Mouse (Mus musculus) MEL (cell line): ENCODE data around the gene Gprin3. TPM values are rescaled to one million over a fixed set of nuclear protein-coding genes. Genes with fewer than 3 reads are reported as not detected.

Experiments
- DNase-seq: peaks from one replicate; pipeline ENCODE4 v3.0.0; 2011; ENCODE audit warnings: low read depth, low spot score
- H3K27ac ChIP-seq: 2 replicates; pipeline ENCODE4 v1.5.1; 2012; ENCODE audit warnings: low read depth, mild to moderate bottlenecking, control low read depth, low read length, moderate library complexity; ENCODE audit not compliant: control insufficient read depth
- H3K27me3 ChIP-seq, 2 experiments: fragments of 150-350 bp in 1 of 2; sonication (generic) in 1 of 2; 2 replicates each; pipeline ENCODE4 v1.6.1; 2012; ENCODE audit warnings: low read length in 2 of 2, mild to moderate bottlenecking in 2 of 2, improper control_type of control experiment in 1 of 2, moderate library complexity in 1 of 2; ENCODE audit not compliant: insufficient read depth in 2 of 2, control insufficient read depth in 1 of 2
- H3K36me3 ChIP-seq, 2 experiments: 2 replicates each; pipeline ENCODE4 v1.6.1; 2012 to 2014; ENCODE audit warnings: low read length in 2 of 2, improper control_type of control experiment in 1 of 2, inconsistent platforms in 1 of 2, mild to moderate bottlenecking in 1 of 2; ENCODE audit not compliant: insufficient read depth in 2 of 2, control insufficient read depth in 1 of 2
- H3K4me1 ChIP-seq, 2 experiments: fragments of 150-350 bp in 1 of 2; sonication (generic) in 1 of 2; 2 replicates each; pipeline ENCODE4 v1.6.1; 2012; ENCODE audit warnings: low read length in 2 of 2, improper control_type of control experiment in 1 of 2, mild to moderate bottlenecking in 1 of 2; ENCODE audit not compliant: insufficient read depth in 2 of 2, control insufficient read depth in 1 of 2
- H3K4me3 ChIP-seq, 2 experiments: fragments of 150-350 bp in 1 of 2; sonication (generic) in 1 of 2; 2 replicates each; pipeline ENCODE4 v1.5.1; 2012; ENCODE audit warnings: low read depth in 2 of 2, low read length in 2 of 2, mild to moderate bottlenecking in 2 of 2, moderate library complexity in 2 of 2, control low read depth in 1 of 2, improper control_type of control experiment in 1 of 2; ENCODE audit not compliant: control insufficient read depth in 1 of 2, insufficient read depth in 1 of 2
- H3K79me2 ChIP-seq: 2 replicates; pipeline ENCODE4 v1.6.1; 2012; ENCODE audit warnings: mild to moderate bottlenecking, low read length, moderate library complexity; ENCODE audit not compliant: control insufficient read depth, poor library complexity, insufficient read depth
- H3K9ac ChIP-seq: 2 replicates; pipeline ENCODE4 v1.6.1; 2012; ENCODE audit warnings: low read depth, mild to moderate bottlenecking, control low read depth, low read length, moderate library complexity; ENCODE audit not compliant: control insufficient read depth, poor library complexity, severe bottlenecking
- H3K9me3 ChIP-seq: fragments of 150-350 bp; sonication (generic); replicated peaks from 2 replicates; pipeline ENCODE4 v1.6.1; 2012; ENCODE audit warnings: mild to moderate bottlenecking, low read length, improper control_type of control experiment, moderate library complexity; ENCODE audit not compliant: insufficient read depth
- BHLHE40 ChIP-seq: IDR thresholded peaks from 2 replicates; pipeline ENCODE4 v1.6.1; 2012; ENCODE audit warnings: low read depth, mild to moderate bottlenecking, inconsistent platforms, low read length, improper control_type of control experiment, borderline replicate concordance
- CHD1 ChIP-seq: IDR thresholded peaks from 2 replicates; pipeline ENCODE4 v1.6.1; 2012; ENCODE audit warnings: low read depth, mild to moderate bottlenecking, inconsistent platforms, low read length, improper control_type of control experiment
- CTCF ChIP-seq, 3 experiments: IDR thresholded peaks in 2 of 3; conservative IDR thresholded peaks in 1 of 3; 2 replicates each; pipeline ENCODE4 v1.5.1; 2011 to 2012; ENCODE audit warnings: low read length in 3 of 3, low read depth in 2 of 3, mild to moderate bottlenecking in 2 of 3, improper control_type of control experiment in 1 of 3, inconsistent platforms in 1 of 3, mixed read lengths in 1 of 3, moderate library complexity in 1 of 3; ENCODE audit not compliant: control insufficient read depth in 1 of 3, insufficient read depth in 1 of 3, poor library complexity in 1 of 3, severe bottlenecking in 1 of 3
- E2F4 ChIP-seq: IDR thresholded peaks from 2 replicates; pipeline ENCODE4 v1.6.1; 2011; ENCODE audit warnings: low read depth, low read length, improper control_type of control experiment, borderline replicate concordance
- HCFC1 ChIP-seq: IDR thresholded peaks from 2 replicates; pipeline ENCODE4 v1.6.1; 2012; ENCODE audit warnings: low read depth, mild to moderate bottlenecking, inconsistent platforms, low read length, improper control_type of control experiment, moderate library complexity
- JUND ChIP-seq: IDR thresholded peaks from 2 replicates; pipeline ENCODE4 v1.6.1; 2011; ENCODE audit warnings: low read depth, mild to moderate bottlenecking, improper control_type of control experiment, low read length
- MAFK ChIP-seq: IDR thresholded peaks from 2 replicates; pipeline ENCODE4 v1.6.1; 2011; ENCODE audit warnings: low read depth, mild to moderate bottlenecking, low read length, improper control_type of control experiment, borderline replicate concordance
- MAX ChIP-seq: IDR thresholded peaks from 2 replicates; pipeline ENCODE4 v1.6.1; 2011; ENCODE audit warnings: low read length, improper control_type of control experiment
- MXI1 ChIP-seq: IDR thresholded peaks from 2 replicates; pipeline ENCODE4 v1.6.1; 2011; ENCODE audit warnings: mild to moderate bottlenecking, low read depth, low read length, improper control_type of control experiment
- MYB ChIP-seq: IDR thresholded peaks from 2 replicates; pipeline ENCODE4 v1.6.1; 2011; ENCODE audit warnings: mild to moderate bottlenecking, low read depth, low read length, improper control_type of control experiment
- POLR2A ChIP-seq, 2 experiments: IDR thresholded peaks; 2 replicates each; pipeline ENCODE4 v1.6.1; 2011 to 2012; ENCODE audit warnings: low read length in 2 of 2, mild to moderate bottlenecking in 2 of 2, control low read depth in 1 of 2, improper control_type of control experiment in 1 of 2, low read depth in 1 of 2, moderate library complexity in 1 of 2; ENCODE audit not compliant: control insufficient read depth in 1 of 2, insufficient read depth in 1 of 2, poor library complexity in 1 of 2
- POLR2AphosphoS5 ChIP-seq: IDR thresholded peaks from 2 replicates; pipeline ENCODE4 v1.6.1; 2012; ENCODE audit warnings: low read depth, borderline replicate concordance, mild to moderate bottlenecking, inconsistent platforms, low read length, moderate library complexity, mixed read lengths
- RCOR1 ChIP-seq: IDR thresholded peaks from 2 replicates; pipeline ENCODE4 v1.6.1; 2012; ENCODE audit warnings: low read depth, mild to moderate bottlenecking, inconsistent platforms, low read length, improper control_type of control experiment
- TBP ChIP-seq: IDR thresholded peaks from 2 replicates; pipeline ENCODE4 v1.8.0; 2011; ENCODE audit warnings: low read depth, low read length, improper control_type of control experiment
- TCF12 ChIP-seq: IDR thresholded peaks from 2 replicates; pipeline ENCODE4 v1.6.1; 2014; ENCODE audit warnings: low read depth, mild to moderate bottlenecking, inconsistent platforms, low read length, improper control_type of control experiment, moderate library complexity
- UBTF ChIP-seq: IDR thresholded peaks from 2 replicates; pipeline ENCODE4 v1.6.1; 2012; ENCODE audit warnings: low read depth, mild to moderate bottlenecking, inconsistent platforms, low read length, improper control_type of control experiment, moderate library complexity, borderline replicate concordance; ENCODE audit not compliant: insufficient read depth
- USF2 ChIP-seq, 2 experiments: IDR thresholded peaks; 2 replicates each; pipeline ENCODE4 v1.6.1; 2011 to 2012; ENCODE audit warnings: improper control_type of control experiment in 2 of 2, low read length in 2 of 2, borderline replicate concordance in 1 of 2, inconsistent platforms in 1 of 2, low read depth in 1 of 2, mild to moderate bottlenecking in 1 of 2; ENCODE audit not compliant: insufficient read depth in 1 of 2
- ZC3H11A ChIP-seq: IDR thresholded peaks from 2 replicates; pipeline ENCODE4 v1.6.1; 2012; ENCODE audit warnings: low read depth, mild to moderate bottlenecking, inconsistent platforms, low read length, improper control_type of control experiment
- ZMIZ1 ChIP-seq: IDR thresholded peaks from 2 replicates; pipeline ENCODE4 v1.6.1; 2012; ENCODE audit warnings: low read depth, mild to moderate bottlenecking, inconsistent platforms, low read length, improper control_type of control experiment, moderate library complexity
- ZNF384 ChIP-seq: IDR thresholded peaks from 2 replicates; pipeline ENCODE4 v1.6.1; 2012; ENCODE audit warnings: low read depth, mild to moderate bottlenecking, inconsistent platforms, low read length, improper control_type of control experiment
- polyA plus RNA-seq, 2 experiments: library from polyadenylated mRNA; stranded (reverse) in 1 of 2; unstranded in 1 of 2; fragments of >175 nt in 1 of 2; fragments of >200 nt in 1 of 2; gene quantifications; 2 replicates each; pipeline versions ENCODE4 v1.2.1 to v1.2.4; 2012; ENCODE audit warnings: low replicate concordance in 2 of 2, low read depth in 1 of 2; ENCODE audit not compliant: insufficient read length in 2 of 2, insufficient read depth in 1 of 2, missing spikeins in 1 of 2
- total RNA-seq: library from RNA; depleted of rRNA; stranded (reverse); fragments of 300-350 nt; gene quantifications from 2 replicates; pipeline ENCODE4 v1.2.3, GENCODE M21; 2012

Gprin3 gene
- total and polyA plus RNA-seq, 3 experiments = not detected

- no peaks in the 10 kb centered on the region for H3K36me3 ChIP-seq
- H3K79me2 ChIP-seq = no peaks in the 10 kb centered on the region
- no peaks in the 10 kb centered on the region for H3K4me1 ChIP-seq
- TF ChIP-seq E2F4 (no peak), CTCF (IDR thresholded peaks at IDR 0.05 in 2 of 3, conservative IDR thresholded peaks at IDR 0.05 in 1 of 3; ENCODE audit: control insufficient read depth in 1 of 3, insufficient read depth in 1 of 3, low read depth in 2 of 3, low read length in 3 of 3, poor library complexity in 1 of 3, severe bottlenecking in 1 of 3) (no peak), MXI1 (no peak)
- H3K27ac ChIP-seq = no peak overlapping the region
- no peak overlapping the region for H3K9ac ChIP-seq
- no peaks in the 10 kb centered on the region for H3K9me3 ChIP-seq
- no peaks in the 10 kb centered on the region for H3K27me3 ChIP-seq
- no peak for DNase-seq
- no peak overlapping the region for H3K4me3 ChIP-seq
Observed at GRCm38 (mm10) chr6:59351108-59351789, 74.8 kb downstream of the Gprin3 start.

- Histone ChIP-seq H3K9me3 (no peaks in the 10 kb centered on the region), H3K4me3 (no peak overlapping the region), H3K27me3 (no peaks in the 10 kb centered on the region), H3K27ac (no peak overlapping the region), H3K79me2 (no peaks in the 10 kb centered on the region), H3K4me1 (no peaks in the 10 kb centered on the region), H3K9ac (no peak overlapping the region), H3K36me3 (no peaks in the 10 kb centered on the region)
- no peak for DNase-seq
- TF ChIP-seq POLR2AphosphoS5 (no peak), MAFK (no peak), HCFC1 (no peak), TBP (no peak), ZC3H11A (no peak), E2F4 (no peak), CHD1 (no peak), MAX (no peak), TCF12 (no peak), BHLHE40 (no peak), ZNF384 (no peak), RCOR1 (no peak), ZMIZ1 (no peak), UBTF (no peak), CTCF (IDR thresholded peaks at IDR 0.05 in 2 of 3, conservative IDR thresholded peaks at IDR 0.05 in 1 of 3; ENCODE audit: control insufficient read depth in 1 of 3, insufficient read depth in 1 of 3, low read depth in 2 of 3, low read length in 3 of 3, poor library complexity in 1 of 3, severe bottlenecking in 1 of 3) (no peak), MYB (no peak), POLR2A (IDR thresholded peaks at IDR 0.05; ENCODE audit: control insufficient read depth in 1 of 2, insufficient read depth in 1 of 2, low read depth in 1 of 2, low read length in 2 of 2, poor library complexity in 1 of 2) (no peak), JUND (no peak), USF2 (IDR thresholded peaks at IDR 0.05; ENCODE audit: borderline replicate concordance in 1 of 2, insufficient read depth in 1 of 2, low read depth in 1 of 2, low read length in 2 of 2) (no peak)
Observed at GRCm38 (mm10) chr6:59348673-59349072, 77.4 kb downstream of the Gprin3 start.
